Mouse (Mus musculus): ENCODE data around the gene Ggt6.

DNA sequence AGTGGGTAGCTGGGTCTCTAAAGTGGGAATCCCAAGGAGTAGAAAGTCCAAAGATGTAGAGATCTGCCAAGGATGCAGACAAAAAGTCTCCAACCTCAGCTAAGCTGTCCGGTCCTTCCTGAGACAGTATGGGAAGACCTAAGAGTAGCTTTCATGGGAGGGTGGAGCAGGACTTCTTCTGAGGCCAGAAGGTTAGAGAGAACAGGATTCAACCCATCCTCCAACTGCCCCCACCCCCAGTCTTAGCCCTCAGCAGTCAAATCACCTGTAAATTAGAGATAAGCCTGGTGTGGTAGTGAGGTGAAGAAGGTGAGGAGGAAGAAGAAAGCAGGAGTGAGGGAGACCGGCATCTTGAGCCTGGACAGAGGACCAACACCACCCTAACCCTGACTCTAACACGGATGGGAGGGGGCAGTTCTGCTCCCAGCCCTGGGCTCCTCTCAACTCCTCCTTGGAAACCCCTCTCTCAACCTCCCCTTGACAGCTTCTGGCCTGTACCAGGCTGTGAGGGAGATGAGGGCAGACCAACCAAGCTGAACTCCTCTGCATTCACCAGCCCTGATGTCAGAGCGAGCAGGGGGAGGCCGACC is 21.6 kb upstream of the Ggt6 start:
- TF ChIP-seq EP300 (IDR thresholded peaks at IDR 0.05): no peak
- TF ChIP-seq CTCF (IDR thresholded peaks at IDR 0.05): no peak
